Mouse (Mus musculus): Measurements from ENCODE around the gene Krt71. TPM values are rescaled to one million over a fixed set of nuclear protein-coding genes. Genes with fewer than 3 reads are reported as not detected.

Krt71 gene
- total and polyA plus RNA-seq, 3 experiments: not detected

- 42% methylated on average over 8 of the region's 8 CpGs for WGBS
- H3K4me1 ChIP-seq (ENCODE audit: control insufficient read depth, insufficient read depth, low read length): no peaks in the 10 kb centered on the region; the same call in 1 of the 2 replicates
- DNase-seq: no peak
- H3K4me3 ChIP-seq: no peak overlapping the region
- TF ChIP-seq CTCF (IDR thresholded peaks at IDR 0.05): no peak
- H3K9ac ChIP-seq (ENCODE audit: low read depth, low read length): no peak overlapping the region
- H3K27me3 ChIP-seq (ENCODE audit: control insufficient read depth, insufficient read depth, low read length): no peaks in the 10 kb centered on the region
- no peaks in the 10 kb centered on the region for H3K36me3 ChIP-seq (ENCODE audit: control insufficient read depth, insufficient read depth, low read length)
- intact Hi-C loops (cut with DNase I): loop anchor here (5.0 kb wide), 1 partner anchor 248 kb away; no protein-coding TSS in a partner anchor
- no peaks in the 10 kb centered on the region for H3K79me2 ChIP-seq (replicated peaks; ENCODE audit: control insufficient read depth, insufficient read depth, low read length)
- H3K27ac ChIP-seq: no peak overlapping the region
These were observed 27.3 kb upstream of the Krt71 start for GRCm38 (mm10) chr15:101770226-101770625.

GRCm38 (mm10) chr15:101737786-101738185 is 5.1 kb downstream of the Krt71 start:
- H3K36me3 ChIP-seq (ENCODE audit: control insufficient read depth, insufficient read depth, low read length): no peaks in the 10 kb centered on the region
- intact Hi-C loops (cut with DNase I): no loop called here
- no peak overlapping the region for H3K4me3 ChIP-seq
- no peaks in the 10 kb centered on the region for H3K79me2 ChIP-seq (replicated peaks; ENCODE audit: control insufficient read depth, insufficient read depth, low read length)
- no peak for TF ChIP-seq EP300 (IDR thresholded peaks at IDR 0.05; ENCODE audit: insufficient read depth, low read depth, low read length)
- no peak for TF ChIP-seq CTCF (IDR thresholded peaks at IDR 0.05)
- no peak for TF ChIP-seq POLR2A (IDR thresholded peaks at IDR 0.05; ENCODE audit: insufficient read depth, low read depth, low read length)
- no peaks in the 10 kb centered on the region for H3K4me1 ChIP-seq (ENCODE audit: control insufficient read depth, insufficient read depth, low read length)
- no peaks in the 10 kb centered on the region; the same call in 1 of the 2 replicates for H3K27me3 ChIP-seq (ENCODE audit: control insufficient read depth, insufficient read depth, low read length)
- H3K9ac ChIP-seq (ENCODE audit: low read depth, low read length): no peak overlapping the region
- no peak for DNase-seq
- 66% methylated on average over 7 of the region's 7 CpGs for WGBS
- H3K27ac ChIP-seq: no peak overlapping the region

DNA sequence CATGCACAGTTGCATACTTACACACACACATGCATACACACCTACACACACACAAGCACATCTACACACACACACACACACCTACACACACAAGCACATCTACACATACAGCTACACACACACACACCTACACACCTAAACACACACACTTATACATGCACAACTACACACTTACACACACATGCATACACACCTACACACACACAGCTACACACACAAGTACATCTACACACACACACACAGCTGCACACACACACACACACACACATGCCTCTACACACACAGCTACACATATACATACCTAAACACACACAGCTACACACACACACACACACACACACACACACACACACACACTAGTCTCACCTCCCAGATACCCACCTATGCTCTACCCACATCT is 12.3 kb downstream of the Krt71 start:
- H3K27ac ChIP-seq: no peak overlapping the region
- H3K27me3 ChIP-seq (ENCODE audit: control insufficient read depth, insufficient read depth, low read length): no peaks in the 10 kb centered on the region
- intact Hi-C loops (cut with DNase I): no loop called here
- TF ChIP-seq CTCF (IDR thresholded peaks at IDR 0.05) (no peak), EP300 (IDR thresholded peaks at IDR 0.05; ENCODE audit: insufficient read depth, low read depth, low read length) (no peak), POLR2A (IDR thresholded peaks at IDR 0.05; ENCODE audit: insufficient read depth, low read depth, low read length) (no peak)
- no peak overlapping the region for H3K9ac ChIP-seq (ENCODE audit: low read depth, low read length)
- H3K79me2 ChIP-seq (replicated peaks; ENCODE audit: control insufficient read depth, insufficient read depth, low read length): no peaks in the 10 kb centered on the region
- H3K4me3 ChIP-seq: no peak overlapping the region
- no peaks in the 10 kb centered on the region for H3K4me1 ChIP-seq (ENCODE audit: control insufficient read depth, insufficient read depth, low read length)
- no peak for DNase-seq
- H3K36me3 ChIP-seq (ENCODE audit: control insufficient read depth, insufficient read depth, low read length): no peaks in the 10 kb centered on the region

GRCm38 (mm10) chr15:101724686-101725085 is 18.2 kb downstream of the Krt71 start:
- intact Hi-C loops (cut with DNase I): no loop called here
- Histone ChIP-seq H3K36me3 (ENCODE audit: control insufficient read depth, insufficient read depth, low read length) (no peaks in the 10 kb centered on the region), H3K79me2 (replicated peaks; ENCODE audit: control insufficient read depth, insufficient read depth, low read length) (no peaks in the 10 kb centered on the region), H3K27ac (no peak overlapping the region), H3K4me3 (no peak overlapping the region), H3K4me1 (ENCODE audit: control insufficient read depth, insufficient read depth, low read length) (no peaks in the 10 kb centered on the region), H3K9ac (ENCODE audit: low read depth, low read length) (no peak overlapping the region), H3K27me3 (ENCODE audit: control insufficient read depth, insufficient read depth, low read length) (no peaks in the 10 kb centered on the region; the same call in 1 of the 2 replicates)
- no peak for DNase-seq
- TF ChIP-seq POLR2A (IDR thresholded peaks at IDR 0.05; ENCODE audit: insufficient read depth, low read depth, low read length) (no peak), CTCF (IDR thresholded peaks at IDR 0.05) (no peak), EP300 (IDR thresholded peaks at IDR 0.05; ENCODE audit: insufficient read depth, low read depth, low read length) (no peak)
- WGBS: 51% methylated on average over 5 of the region's 5 CpGs

DNA sequence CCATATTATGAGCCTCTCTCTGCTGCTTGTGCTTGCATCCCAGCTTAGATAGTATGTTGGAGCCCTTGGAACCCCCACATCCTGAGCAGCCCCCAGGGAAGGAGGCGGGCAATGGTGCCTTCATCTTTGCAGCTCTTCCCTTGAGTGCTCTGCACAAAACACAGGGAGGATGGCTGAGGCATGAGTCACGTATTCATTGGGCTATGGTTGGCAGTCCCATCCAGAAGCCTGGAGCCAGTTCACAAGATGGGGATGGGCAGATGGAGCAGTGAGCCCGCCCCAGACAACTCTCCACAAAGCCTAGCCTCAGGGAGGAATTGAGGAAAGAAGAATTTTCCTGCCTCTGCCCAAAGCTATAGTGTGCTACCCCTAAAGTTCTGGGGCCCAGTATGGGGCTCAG is 27.1 kb downstream of the Krt71 start:
- 43% methylated on average over 3 of the region's 3 CpGs for WGBS
- H3K9ac ChIP-seq (ENCODE audit: low read depth, low read length): no peak overlapping the region
- H3K27me3 ChIP-seq (ENCODE audit: control insufficient read depth, insufficient read depth, low read length): no peaks in the 10 kb centered on the region
- TF ChIP-seq POLR2A (IDR thresholded peaks at IDR 0.05; ENCODE audit: insufficient read depth, low read depth, low read length) (no peak), CTCF (IDR thresholded peaks at IDR 0.05) (no peak), EP300 (IDR thresholded peaks at IDR 0.05; ENCODE audit: insufficient read depth, low read depth, low read length) (no peak)
- no peak overlapping the region for H3K4me3 ChIP-seq
- no peak for DNase-seq
- no peak overlapping the region for H3K27ac ChIP-seq
- intact Hi-C loops (cut with DNase I): no loop called here
- no peaks in the 10 kb centered on the region for H3K4me1 ChIP-seq (ENCODE audit: control insufficient read depth, insufficient read depth, low read length)
- H3K36me3 ChIP-seq (ENCODE audit: control insufficient read depth, insufficient read depth, low read length): no peaks in the 10 kb centered on the region
- H3K79me2 ChIP-seq (replicated peaks; ENCODE audit: control insufficient read depth, insufficient read depth, low read length): no peaks in the 10 kb centered on the region

DNA sequence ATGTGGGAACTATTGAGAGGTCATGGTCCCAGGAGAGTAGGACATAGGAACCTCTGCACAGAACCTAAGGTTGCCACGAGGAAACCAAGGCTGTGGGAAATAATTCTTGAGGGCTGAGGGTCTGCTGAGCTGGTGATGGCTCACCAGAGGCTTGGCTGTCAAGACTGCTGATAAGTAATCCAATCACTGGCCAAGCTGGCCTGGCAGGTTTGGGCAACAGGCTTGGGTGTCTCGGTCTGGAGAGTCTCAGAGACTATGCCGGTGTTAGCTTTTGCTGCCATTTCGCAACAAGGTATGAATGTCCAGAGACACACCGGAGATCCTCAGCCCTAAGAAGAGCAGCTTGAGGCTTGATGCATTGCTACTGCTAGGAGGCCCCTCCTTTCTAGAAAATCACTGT is 28.6 kb downstream of the Krt71 start:
- no peak for DNase-seq
- no peak overlapping the region for H3K9ac ChIP-seq (ENCODE audit: low read depth, low read length)
- no peak for TF ChIP-seq EP300 (IDR thresholded peaks at IDR 0.05; ENCODE audit: insufficient read depth, low read depth, low read length)
- no peak for TF ChIP-seq POLR2A (IDR thresholded peaks at IDR 0.05; ENCODE audit: insufficient read depth, low read depth, low read length)
- TF ChIP-seq CTCF (IDR thresholded peaks at IDR 0.05): no peak
- WGBS: 71% methylated on average over 5 of the region's 5 CpGs
- H3K79me2 ChIP-seq (replicated peaks; ENCODE audit: control insufficient read depth, insufficient read depth, low read length): no peaks in the 10 kb centered on the region
- H3K4me1 ChIP-seq (ENCODE audit: control insufficient read depth, insufficient read depth, low read length): no peaks in the 10 kb centered on the region
- intact Hi-C loops (cut with DNase I): no loop called here
- no peak overlapping the region for H3K27ac ChIP-seq
- no peak overlapping the region for H3K4me3 ChIP-seq
- no peaks in the 10 kb centered on the region for H3K27me3 ChIP-seq (ENCODE audit: control insufficient read depth, insufficient read depth, low read length)
- H3K36me3 ChIP-seq (ENCODE audit: control insufficient read depth, insufficient read depth, low read length): no peaks in the 10 kb centered on the region

Measured in heart, adult 2 months (tissue).